Mouse (Mus musculus): ENCODE data around the gene Cplx3. TPM values are rescaled to one million over a fixed set of nuclear protein-coding genes. Genes with fewer than 3 reads are reported as not detected.

Cplx3 gene
- total and polyA plus RNA-seq, 2 experiments from 2014 or later: 0.07 TPM; not detected in 1

GRCm38 (mm10) chr9:57590726-57591125 is 15.4 kb downstream of the Cplx3 start:
- Histone ChIP-seq H3K4me3 (ENCODE audit: low read depth, low read length) (no peak overlapping the region), H3K4me2 (ENCODE audit: low read depth, low read length) (no peak overlapping the region), H3K27me3 (ENCODE audit: control insufficient read depth, insufficient read depth, low read length) (no peaks in the 10 kb centered on the region), H3K9ac (replicated peaks; ENCODE audit: low read depth, low read length) (no peak overlapping the region), H3K9me3 (replicated peaks; ENCODE audit: control insufficient read depth, low read length) (no peaks in the 10 kb centered on the region), H3K36me3 (replicated peaks; ENCODE audit: control insufficient read depth, insufficient read depth, low read length) (peaks cover 57% of the 10 kb centered on the region), H3K4me1 (ENCODE audit: control insufficient read depth, insufficient read depth) (peaks cover 9% of the 10 kb centered on the region; the same call in 1 of the 2 replicates), H3K27ac (ENCODE audit: low read depth) (no peak overlapping the region)
- 47% methylated on average over 5 of the region's 5 CpGs for WGBS
- TF ChIP-seq CTCF (IDR thresholded peaks at IDR 0.05; ENCODE audit: low read depth) (peak; percentile 43), EP300 (IDR thresholded peaks at IDR 0.05; ENCODE audit: low read depth) (no peak)
- ATAC-seq (ENCODE audit: insufficient read depth, low read depth) (no peak), DNase-seq (ENCODE audit: low spot score) (no peak)

GRCm38 (mm10) chr9:57589224-57590126 is 16.6 kb downstream of the Cplx3 start, which contains the start of gene Ulk3:
Gene Ulk3, plus strand, starts transcription at chr9:57589452.
- ATAC-seq (ENCODE audit: insufficient read depth, low read depth) (peak; percentile 84), DNase-seq (ENCODE audit: low spot score) (peak; percentile 70)
- Histone ChIP-seq H3K9me3 (replicated peaks; ENCODE audit: control insufficient read depth, low read length) (no peaks in the 10 kb centered on the region), H3K27ac (ENCODE audit: low read depth) (peak within 1 kb of the TSS; percentile 71), H3K4me2 (ENCODE audit: low read depth, low read length) (peak within 1 kb of the TSS; percentile 87), H3K4me3 (ENCODE audit: low read depth, low read length) (peak within 1 kb of the TSS; percentile 74), H3K27me3 (ENCODE audit: control insufficient read depth, insufficient read depth, low read length) (no peaks in the 10 kb centered on the region), H3K4me1 (ENCODE audit: control insufficient read depth, insufficient read depth) (peaks cover 9% of the 10 kb centered on the region; the same call in 1 of the 2 replicates), H3K36me3 (replicated peaks; ENCODE audit: control insufficient read depth, insufficient read depth, low read length) (peaks cover 56% of the 10 kb centered on the region), H3K9ac (replicated peaks; ENCODE audit: low read depth, low read length) (peak within 1 kb of the TSS; percentile 73)
- TF ChIP-seq EP300 (IDR thresholded peaks at IDR 0.05; ENCODE audit: low read depth): no peak
- peak; percentile 18; the same call in 1 of the 2 replicates for TF ChIP-seq CTCF (IDR thresholded peaks at IDR 0.05; ENCODE audit: low read depth)
- under 1% methylated on average over 56 of the region's 58 CpGs for WGBS

- 0 out of 2 replicates have a peak, but pooled peaks cover 6% of the 10 kb centered on the region for H3K4me1 ChIP-seq (ENCODE audit: control insufficient read depth, insufficient read depth)
- no peak overlapping the region for H3K9ac ChIP-seq (replicated peaks; ENCODE audit: low read depth, low read length)
- no peak for ATAC-seq (ENCODE audit: insufficient read depth, low read depth)
- 74% methylated on average over 3 of the region's 3 CpGs for WGBS
- no peaks in the 10 kb centered on the region for H3K9me3 ChIP-seq (replicated peaks; ENCODE audit: control insufficient read depth, low read length)
- peaks cover 71% of the 10 kb centered on the region for H3K36me3 ChIP-seq (replicated peaks; ENCODE audit: control insufficient read depth, insufficient read depth, low read length)
- H3K4me2 ChIP-seq (ENCODE audit: low read depth, low read length): no peak overlapping the region
- TF ChIP-seq CTCF (IDR thresholded peaks at IDR 0.05; ENCODE audit: low read depth) (no peak), EP300 (IDR thresholded peaks at IDR 0.05; ENCODE audit: low read depth) (no peak)
- no peak overlapping the region for H3K27ac ChIP-seq (ENCODE audit: low read depth)
- no peak overlapping the region for H3K4me3 ChIP-seq (ENCODE audit: low read depth, low read length)
- H3K27me3 ChIP-seq (ENCODE audit: control insufficient read depth, insufficient read depth, low read length): no peaks in the 10 kb centered on the region
- no peak for DNase-seq (ENCODE audit: low spot score)
Observed at GRCm38 (mm10) chr9:57584991-57585390, 21.1 kb downstream of the Cplx3 start.

- H3K4me2 ChIP-seq (ENCODE audit: low read depth, low read length): no peak overlapping the region
- peaks cover 59% of the 10 kb centered on the region for H3K36me3 ChIP-seq (replicated peaks; ENCODE audit: control insufficient read depth, insufficient read depth, low read length)
- TF ChIP-seq CTCF (IDR thresholded peaks at IDR 0.05; ENCODE audit: low read depth): no peak
- no peak for TF ChIP-seq EP300 (IDR thresholded peaks at IDR 0.05; ENCODE audit: low read depth)
- no peaks in the 10 kb centered on the region for H3K9me3 ChIP-seq (replicated peaks; ENCODE audit: control insufficient read depth, low read length)
- no peaks in the 10 kb centered on the region for H3K27me3 ChIP-seq (ENCODE audit: control insufficient read depth, insufficient read depth, low read length)
- no peaks in the 10 kb centered on the region for H3K4me1 ChIP-seq (ENCODE audit: control insufficient read depth, insufficient read depth)
- no peak overlapping the region for H3K9ac ChIP-seq (replicated peaks; ENCODE audit: low read depth, low read length)
- H3K4me3 ChIP-seq (ENCODE audit: low read depth, low read length): no peak overlapping the region
- 69% methylated on average over 6 of the region's 6 CpGs for WGBS
- H3K27ac ChIP-seq (ENCODE audit: low read depth): no peak overlapping the region
- no peak for ATAC-seq (ENCODE audit: insufficient read depth, low read depth)
- DNase-seq (ENCODE audit: low spot score): no peak
Observed at GRCm38 (mm10) chr9:57577144-57577849, 28.8 kb downstream of the Cplx3 start.

DNA sequence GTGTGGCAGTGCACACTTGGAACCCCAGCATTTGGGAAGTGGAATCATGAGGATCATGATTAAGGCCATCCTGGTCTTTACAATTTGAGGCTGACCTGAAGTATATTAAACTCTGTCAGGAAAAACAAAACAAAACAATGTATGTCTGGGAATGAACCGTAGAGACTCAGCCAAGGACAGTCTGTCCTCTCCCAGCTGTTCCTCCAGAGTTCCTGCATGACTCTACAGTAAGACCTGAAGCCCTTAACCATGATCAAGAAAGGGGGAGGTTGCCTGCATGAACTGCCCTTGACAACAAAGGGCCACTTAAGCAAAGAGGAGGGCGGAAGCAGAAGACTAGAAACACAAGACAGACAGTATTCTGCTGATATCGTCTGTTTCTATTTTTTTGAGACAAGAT is 30.5 kb downstream of the Cplx3 start:
- Histone ChIP-seq H3K4me3 (ENCODE audit: low read depth, low read length) (no peak overlapping the region), H3K27ac (ENCODE audit: low read depth) (no peak overlapping the region), H3K9ac (replicated peaks; ENCODE audit: low read depth, low read length) (no peak overlapping the region), H3K36me3 (replicated peaks; ENCODE audit: control insufficient read depth, insufficient read depth, low read length) (peaks cover 42% of the 10 kb centered on the region), H3K4me1 (ENCODE audit: control insufficient read depth, insufficient read depth) (no peaks in the 10 kb centered on the region), H3K4me2 (ENCODE audit: low read depth, low read length) (no peak overlapping the region), H3K27me3 (ENCODE audit: control insufficient read depth, insufficient read depth, low read length) (no peaks in the 10 kb centered on the region), H3K9me3 (replicated peaks; ENCODE audit: control insufficient read depth, low read length) (no peaks in the 10 kb centered on the region)
- DNase-seq (ENCODE audit: low spot score) (no peak), ATAC-seq (ENCODE audit: insufficient read depth, low read depth) (no peak)
- 65% methylated on average over 3 of the region's 3 CpGs for WGBS
- TF ChIP-seq CTCF (IDR thresholded peaks at IDR 0.05; ENCODE audit: low read depth): no peak
- no peak for TF ChIP-seq EP300 (IDR thresholded peaks at IDR 0.05; ENCODE audit: low read depth)
